Mouse (Mus musculus) bone marrow, adult 2 months (tissue): ENCODE measurements at regions not wholly inside any gene's neighbourhood (a gene's known extent, or its start where the extent isn't known, plus 50 kb on each side); places are given as distances from the start of the nearest gene placed in this dataset.

Source experiments
- H3K27ac ChIP-seq: fragments of 200-500 bp; 2 replicates; pipeline ENCODE4 v1.5.1; 2012; ENCODE audit warnings: low read depth, mild to moderate bottlenecking, control low read depth, inconsistent platforms, low read length; ENCODE audit not compliant: control insufficient read depth, poor library complexity, insufficient read depth
- H3K4me1 ChIP-seq: fragments of 200-500 bp; 2 replicates; pipeline ENCODE4 v1.6.1; 2011; ENCODE audit warnings: low read length; ENCODE audit not compliant: control insufficient read depth, insufficient read depth
- H3K4me3 ChIP-seq: fragments of 200-500 bp; replicated peaks from 2 replicates; pipeline ENCODE3; 2011; ENCODE audit warnings: mild to moderate bottlenecking, low read depth, low read length, control low read depth; ENCODE audit not compliant: control insufficient read depth
- CTCF ChIP-seq: fragments of 200-500 bp; IDR thresholded peaks from 2 replicates; pipeline ENCODE4 v1.5.1; 2011; ENCODE audit warnings: low read length, control low read depth; ENCODE audit not compliant: control insufficient read depth, insufficient read depth
- POLR2A ChIP-seq: fragments of 200-500 bp; IDR thresholded peaks from 2 replicates; pipeline ENCODE4 v1.6.1; 2011; ENCODE audit warnings: low read depth, mild to moderate bottlenecking, control low read depth, low read length, borderline replicate concordance; ENCODE audit not compliant: control insufficient read depth
- WGBS: fragments of 180-500 bp; shearing (Covaris S2); methylation state at CpG from one replicate; pipeline ENCODE4 v1.1.7; 2018; 5-methylcytosine and 5-hydroxymethylcytosine counted together

GRCm38 (mm10) chr19:14390914-14391313, 206.9 kb downstream of the Tle4 start:
- WGBS = 57% methylated on average over 2 of the region's 2 CpGs
- no peak overlapping the region for H3K4me3 ChIP-seq
- no peak overlapping the region for H3K27ac ChIP-seq
- TF ChIP-seq POLR2A (no peak), CTCF (no peak)
- no peaks in the 10 kb centered on the region for H3K4me1 ChIP-seq
